Mouse (Mus musculus): ENCODE results near the gene Fancd2.
A peak's percentile ranks its signal among the peaks of the same experiment; 100 is the strongest.

The Fancd2 gene

DNA sequence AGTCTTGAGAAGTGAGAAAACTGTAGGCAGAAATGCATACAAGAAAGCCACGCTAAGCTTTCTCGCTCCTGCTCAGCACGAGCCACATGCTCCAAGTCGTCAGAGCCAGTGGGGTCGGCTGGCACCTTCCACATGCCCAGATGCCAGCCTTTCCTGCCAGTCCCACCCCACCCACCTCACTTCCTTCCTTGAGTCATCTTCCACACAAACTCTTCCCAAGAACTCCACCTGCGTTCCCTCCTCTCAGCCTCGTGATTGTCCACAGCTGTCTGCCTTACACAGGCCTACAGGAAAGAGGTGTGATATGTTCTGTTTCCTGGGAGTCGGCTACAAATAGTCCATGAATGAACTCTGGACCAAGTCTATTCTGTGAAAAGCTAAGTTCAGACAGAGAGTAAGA is 8.1 kb upstream of the Fancd2 start:
- DNase-seq, result no peak

- no peak for DNase-seq
Measured at GRCm38 (mm10) chr6:113531840-113532404, 440 bp downstream of the Fancd2 start.

DNA sequence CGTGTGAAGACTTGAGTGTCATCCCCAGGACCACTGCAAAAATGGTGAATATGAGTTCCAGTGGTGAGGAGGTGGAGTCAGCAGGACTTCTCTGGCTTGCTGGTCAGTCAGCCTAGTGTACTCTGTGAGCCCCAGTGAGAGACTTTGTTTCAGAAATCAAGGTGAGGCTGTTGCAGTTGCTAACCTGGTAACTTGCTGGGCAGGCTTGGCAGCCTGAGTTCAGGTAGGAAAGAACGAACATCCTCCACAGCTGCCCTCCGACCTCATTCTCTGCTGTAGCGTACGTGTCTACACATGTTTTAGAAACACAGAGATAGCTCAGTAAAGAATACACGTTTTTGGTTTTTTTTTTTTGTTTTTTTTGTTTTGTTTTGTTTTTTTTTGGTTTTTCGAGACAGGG is 3.4 kb downstream of the Fancd2 start:
- DNase-seq, result no peak

DNA sequence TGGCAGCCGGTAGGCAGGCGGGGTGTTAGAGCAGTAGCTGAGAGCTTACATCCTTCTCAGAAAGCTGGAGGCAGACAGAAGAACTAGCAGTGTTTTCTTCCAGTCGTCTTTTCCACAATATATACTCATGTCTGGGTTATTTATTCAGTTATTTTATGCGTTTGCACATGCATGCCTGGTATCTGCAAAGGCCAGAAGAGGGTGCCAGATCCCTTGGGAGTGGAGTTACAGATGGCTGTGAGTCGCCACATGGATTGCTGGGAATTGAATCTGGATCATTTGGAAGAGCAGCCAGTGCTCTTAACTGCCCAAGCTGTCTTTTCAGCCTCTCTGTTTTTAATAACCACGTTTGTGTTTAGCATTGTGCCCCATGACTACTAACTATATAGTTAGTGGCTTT is 10.1 kb downstream of the Fancd2 start:
- no peak for DNase-seq

DNA sequence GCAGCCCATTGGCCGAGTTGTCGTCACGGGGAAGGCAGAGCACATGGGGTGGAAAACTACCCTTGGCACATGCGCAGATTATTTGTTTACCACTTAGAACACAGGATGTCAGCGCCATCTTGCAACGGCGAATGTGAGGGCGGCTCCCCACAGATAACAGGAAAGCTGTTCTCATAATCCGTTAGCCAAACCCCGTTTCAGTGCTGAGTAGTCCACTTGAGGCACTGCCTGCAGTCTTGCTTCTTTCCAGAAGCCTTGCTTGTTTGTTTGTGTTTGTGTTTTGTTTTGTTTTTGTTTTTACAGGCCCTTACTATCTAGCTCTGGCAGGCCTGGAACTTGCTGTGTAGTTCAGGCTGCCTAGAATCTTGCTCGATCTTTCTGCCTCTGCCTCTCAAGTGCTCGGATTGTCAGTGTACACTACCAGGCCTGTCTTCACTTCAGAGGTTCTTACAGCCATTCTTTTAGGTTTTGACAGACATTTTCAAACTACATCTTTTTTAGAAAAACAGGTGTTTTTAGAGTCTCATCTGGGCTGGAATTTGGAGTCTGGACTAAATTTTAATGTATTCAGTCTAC is 12.5 kb downstream of the Fancd2 start:
- DNase-seq, result no peak

DNA sequence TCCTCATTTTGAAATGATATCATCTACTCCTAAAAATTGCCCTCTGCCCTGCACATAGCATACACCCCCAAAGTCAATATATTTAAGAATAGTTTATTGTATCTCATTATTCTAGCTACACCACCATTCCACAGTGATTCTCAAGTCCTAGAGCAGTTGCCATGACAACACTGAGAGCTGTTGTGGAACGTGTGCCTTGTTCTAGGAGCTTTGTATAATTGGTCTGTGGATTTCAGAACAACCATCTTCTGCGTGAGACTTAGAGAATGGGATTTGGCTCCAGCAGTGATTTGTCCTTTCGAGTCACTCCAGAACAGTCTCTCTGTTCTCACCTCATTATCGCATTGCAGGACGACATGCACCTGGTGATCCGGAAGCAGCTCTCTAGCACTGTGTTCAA is 28.3 kb downstream of the Fancd2 start:
- no peak for DNase-seq

GRCm38 (mm10) chr6:113564557-113564956 is 33.1 kb downstream of the Fancd2 start:
- DNase-seq, result no peak

DNA sequence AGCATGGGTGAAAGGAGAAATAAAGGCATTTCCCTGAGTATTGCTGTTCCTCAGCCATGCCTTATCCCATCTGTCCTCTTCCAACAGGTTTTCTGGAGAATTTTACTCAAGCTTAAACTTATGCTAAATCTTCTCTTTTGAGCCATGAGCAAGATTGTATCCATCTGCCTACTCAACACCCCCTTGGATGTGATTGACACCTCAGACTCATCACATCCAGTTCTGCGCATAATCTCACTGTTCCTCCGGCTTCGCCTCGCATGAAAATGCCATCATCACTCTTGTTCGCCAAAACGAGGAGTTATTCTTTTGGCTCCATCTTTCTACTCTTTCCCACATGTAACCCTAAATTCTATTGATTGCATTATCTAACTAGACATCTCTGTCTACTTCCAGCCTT is 44.6 kb downstream of the Fancd2 start:
- no peak for DNase-seq

DNA sequence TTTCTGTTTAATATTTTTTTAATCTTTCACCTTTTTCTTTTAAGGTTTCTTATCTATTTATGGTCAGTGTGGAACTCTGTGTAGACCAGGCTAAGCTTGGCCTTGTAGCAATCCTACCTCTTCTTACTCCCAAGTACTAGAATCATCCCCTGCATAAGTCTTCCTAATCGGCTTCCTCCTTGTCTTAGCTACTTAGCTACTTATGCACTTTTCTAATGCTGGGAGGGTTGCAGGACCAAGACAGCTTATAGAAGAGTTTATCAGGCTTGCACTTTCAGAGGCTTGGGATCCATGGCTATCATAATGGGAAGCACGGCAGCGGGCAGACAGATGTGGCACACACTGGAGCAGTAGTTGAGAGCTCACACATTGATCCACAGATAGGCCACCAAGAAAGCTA is 47.8 kb downstream of the Fancd2 start:
- DNase-seq, result no peak

GRCm38 (mm10) chr6:113583023-113583422 is 51.5 kb downstream of the Fancd2 start:
- no peak for DNase-seq

- DNase-seq, result no peak
Measured at GRCm38 (mm10) chr6:113585065-113585464, 53.6 kb downstream of the Fancd2 start.

DNA sequence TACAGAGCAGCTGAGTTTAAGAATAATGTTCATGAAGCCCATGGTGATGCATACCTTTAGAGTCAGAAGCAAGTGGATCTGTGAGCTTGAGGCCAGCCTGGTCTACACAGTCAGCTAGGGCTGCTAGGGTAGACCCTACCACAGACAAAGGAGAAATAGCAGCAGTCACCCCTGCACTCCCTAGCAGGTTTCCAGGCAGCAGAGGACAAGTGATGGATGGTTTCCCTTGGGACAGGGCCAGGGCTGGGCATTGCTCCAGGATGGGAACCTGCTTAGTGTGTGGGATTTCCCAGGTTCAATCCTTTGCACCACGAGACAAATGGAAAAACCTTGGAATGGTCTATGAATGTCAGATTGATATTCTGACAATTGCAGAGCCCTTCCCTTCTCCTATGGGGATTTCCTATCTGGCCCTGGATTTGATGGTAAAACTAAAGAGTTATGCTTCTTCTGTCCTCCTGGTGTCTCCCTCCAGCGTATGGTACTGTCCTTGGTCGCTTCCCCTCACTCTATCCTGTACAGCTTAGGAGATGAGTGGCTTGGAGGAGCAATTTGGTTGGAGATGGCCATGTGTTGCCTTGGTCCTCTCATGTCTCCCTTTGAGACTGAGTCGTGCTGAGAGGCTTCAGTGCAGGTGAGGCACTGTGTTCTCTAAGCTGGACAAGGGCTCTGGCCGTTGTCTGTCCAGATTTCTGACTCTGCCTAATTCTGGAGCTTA is 55.1 kb downstream of the Fancd2 start:
- peak; percentile 52 to 69 for DNase-seq

- DNase-seq, result no peak
Measured at GRCm38 (mm10) chr6:113592637-113593036, 61.2 kb downstream of the Fancd2 start.

GRCm38 (mm10) chr6:113597945-113598344 is 66.5 kb downstream of the Fancd2 start:
- no peak for DNase-seq

- DNase-seq, result no peak
Measured at GRCm38 (mm10) chr6:113599833-113600232, 68.4 kb downstream of the Fancd2 start.

GRCm38 (mm10) chr6:113600543-113601139 is 69.2 kb downstream of the Fancd2 start, which contains the start of gene Fancd2os:
Gene Fancd2os (minus strand): TSS chr6:113600715.
- no peak for DNase-seq

GRCm38 (mm10) chr6:113602821-113603220 is 71.3 kb downstream of the Fancd2 start:
- DNase-seq, result no peak

GRCm38 (mm10) chr6:113603993-113604392 is 72.5 kb downstream of the Fancd2 start:
- no peak for DNase-seq

- DNase-seq, result peak; percentile 95 to 96
Measured at GRCm38 (mm10) chr6:113604432-113605223, 73.1 kb downstream of the Fancd2 start, which contains the start of gene Brk1. Gene Brk1 (plus strand): TSS chr6:113604772.

DNA sequence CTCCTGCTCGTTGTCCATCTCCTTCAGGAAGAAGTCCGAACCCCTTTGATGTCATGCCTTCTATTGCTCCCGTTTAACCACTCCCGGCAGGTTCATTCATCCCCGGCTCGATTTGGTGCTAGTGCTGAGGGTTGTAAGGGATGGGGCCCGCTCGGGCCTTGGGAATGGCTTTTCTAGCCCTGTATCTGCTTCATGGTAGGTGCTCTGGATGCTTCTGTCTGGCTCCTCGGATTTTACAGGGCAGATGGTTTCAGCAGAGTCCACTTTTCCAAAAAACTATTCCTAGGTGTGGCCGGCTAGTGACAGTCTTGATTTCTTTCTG is 73.7 kb downstream of the Fancd2 start:
- DNase-seq, result no peak

- DNase-seq, result no peak
Measured at GRCm38 (mm10) chr6:113608871-113609270, 77.4 kb downstream of the Fancd2 start.

GRCm38 (mm10) chr6:113609293-113609692 is 77.8 kb downstream of the Fancd2 start:
- DNase-seq, result no peak
